Comparison of ENCODE assay signal across 27 mouse cellular contexts in the genomic region with DNA sequence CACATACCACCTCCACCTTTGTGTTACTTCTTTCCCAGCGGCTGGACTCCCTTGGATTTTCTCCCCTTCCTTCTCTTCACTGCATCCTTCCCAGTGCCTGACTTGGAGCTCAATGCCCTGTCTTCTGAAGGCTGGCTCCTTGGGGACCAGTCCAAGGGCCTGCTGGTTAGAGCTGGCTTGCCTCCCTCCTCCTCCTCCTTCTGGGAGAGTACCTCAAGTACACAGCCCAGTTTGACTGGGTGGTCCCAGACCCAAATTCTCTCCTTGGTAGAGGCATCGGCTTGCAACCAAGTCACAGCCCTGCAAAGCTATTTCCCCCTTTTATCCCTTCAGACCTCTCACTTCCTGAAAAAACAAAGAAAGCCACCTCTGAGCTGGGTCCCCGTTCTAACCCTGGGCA. TPM values are rescaled to one million over a fixed set of nuclear protein-coding genes. Genes with fewer than 3 reads are reported as not detected.
DNase-seq lines count a peak whose midpoint lies in the region; ATAC-seq and TF ChIP-seq lines count a peak whose summit lies in the region.
"Had no signal": no experiment of that assay in that cellular context is flagged by ENCODE, and none has a peak within 500 bp of the region (broad histone marks: within the 10 kb centered on the region; RNA-seq: fewer than 3 reads in every experiment).

No protein-coding gene starts in this region.

- no peak for TF ChIP-seq CTCF in forebrain, postnatal 0 days (IDR thresholded peaks at IDR 0.05; ENCODE audit: low read depth)
- TF ChIP-seq CTCF in hindbrain, postnatal 0 days (IDR thresholded peaks at IDR 0.05; ENCODE audit: low read depth) = no peak

- no peaks in the 10 kb centered on the region for H3K9me3 ChIP-seq in forebrain, postnatal 0 days (ENCODE audit: low read length)
- H3K9me3 ChIP-seq in forebrain, embryonic 16.5 days (ENCODE audit: control insufficient read depth, low read length) = no peaks in the 10 kb centered on the region
- peaks cover 19% of the 10 kb centered on the region; the same call in 1 of the 2 replicates for H3K9me3 ChIP-seq in hindbrain, embryonic 10.5 days
- no peaks in the 10 kb centered on the region for H3K9me3 ChIP-seq in hindbrain, embryonic 11.5 days (ENCODE audit: control insufficient read depth, low read length)
- H3K9me3 ChIP-seq in embryonic facial prominence, embryonic 10.5 days = peaks cover 11% of the 10 kb centered on the region; the same call in 1 of the 2 replicates
- H3K9me3 ChIP-seq in hindbrain, postnatal 0 days (ENCODE audit: low read length) = no peaks in the 10 kb centered on the region
- H3K9me3 ChIP-seq in kidney, embryonic 14.5 days (ENCODE audit: control insufficient read depth, low read length) = no peaks in the 10 kb centered on the region
- H3K9me3 ChIP-seq: G1E; heart, embryonic 15.5 days; lung, embryonic 15.5 days had no signal

- ATAC-seq in forebrain, postnatal 0 days = 0 out of 2 replicates have a peak, but pooled peaks have one; percentile 38
- ATAC-seq in forebrain, embryonic 16.5 days = no peak
- ATAC-seq in hindbrain, embryonic 11.5 days (ENCODE audit: low FRiP score) = no peak
- no peak for ATAC-seq in hindbrain, postnatal 0 days
- ATAC-seq in kidney, embryonic 14.5 days (ENCODE audit: low FRiP score, low TSS enrichment) = no peak
- ATAC-seq: inflammation-experienced regulatory T-cells, adult 6 months had no signal

- no peaks in the 10 kb centered on the region for H3K36me3 ChIP-seq in forebrain, postnatal 0 days (ENCODE audit: insufficient read depth)
- H3K36me3 ChIP-seq in forebrain, embryonic 16.5 days (ENCODE audit: control insufficient read depth, insufficient read depth) = 0 out of 2 replicates have a peak, but pooled peaks cover 3% of the 10 kb centered on the region
- peaks cover 46% of the 10 kb centered on the region for H3K36me3 ChIP-seq in hindbrain, embryonic 10.5 days
- H3K36me3 ChIP-seq in hindbrain, embryonic 11.5 days (ENCODE audit: control insufficient read depth, insufficient read depth, low read length) = no peaks in the 10 kb centered on the region
- H3K36me3 ChIP-seq in embryonic facial prominence, embryonic 10.5 days (replicated peaks) = peaks cover 21% of the 10 kb centered on the region
- H3K36me3 ChIP-seq in hindbrain, postnatal 0 days (ENCODE audit: insufficient read depth, low read length) = no peaks in the 10 kb centered on the region
- no peaks in the 10 kb centered on the region for H3K36me3 ChIP-seq in kidney, embryonic 14.5 days (ENCODE audit: control insufficient read depth, insufficient read depth, low read length)
- H3K36me3 ChIP-seq: G1E; heart, embryonic 15.5 days; lung, embryonic 15.5 days had no signal

- H3K4me3 ChIP-seq in forebrain, postnatal 0 days (ENCODE audit: low read depth, low read length) = no peak overlapping the region
- H3K4me3 ChIP-seq in forebrain, embryonic 16.5 days (replicated peaks; ENCODE audit: low read length) = no peak overlapping the region
- no peak overlapping the region for H3K4me3 ChIP-seq in hindbrain, embryonic 10.5 days
- no peak overlapping the region for H3K4me3 ChIP-seq in hindbrain, embryonic 11.5 days (ENCODE audit: low read depth, low read length)
- H3K4me3 ChIP-seq in embryonic facial prominence, embryonic 10.5 days = no peak overlapping the region
- H3K4me3 ChIP-seq in hindbrain, postnatal 0 days (ENCODE audit: low read length) = no peak overlapping the region
- no peak overlapping the region for H3K4me3 ChIP-seq in kidney, embryonic 14.5 days (ENCODE audit: low read length)
- H3K4me3 ChIP-seq: forebrain, embryonic 12.5 days; heart, embryonic 15.5 days; lung, embryonic 15.5 days; neural tube, embryonic 13.5 days had no signal

- H3K4me1 ChIP-seq in forebrain, postnatal 0 days (ENCODE audit: insufficient read depth) = no peaks in the 10 kb centered on the region
- H3K4me1 ChIP-seq in forebrain, embryonic 16.5 days (replicated peaks; ENCODE audit: control insufficient read depth, insufficient read depth, low read length) = peaks cover 9% of the 10 kb centered on the region
- H3K4me1 ChIP-seq in hindbrain, embryonic 10.5 days (replicated peaks) = peaks cover 39% of the 10 kb centered on the region
- H3K4me1 ChIP-seq in hindbrain, embryonic 11.5 days (replicated peaks; ENCODE audit: control insufficient read depth, insufficient read depth, low read length) = no peaks in the 10 kb centered on the region
- peaks cover 18% of the 10 kb centered on the region for H3K4me1 ChIP-seq in embryonic facial prominence, embryonic 10.5 days
- H3K4me1 ChIP-seq in hindbrain, postnatal 0 days (ENCODE audit: insufficient read depth, low read length) = 0 out of 2 replicates have a peak, but pooled peaks cover under 1% of the 10 kb centered on the region
- 0 out of 2 replicates have a peak, but pooled peaks cover 3% of the 10 kb centered on the region for H3K4me1 ChIP-seq in kidney, embryonic 14.5 days (ENCODE audit: control insufficient read depth, insufficient read depth, low read length)

- no peak overlapping the region for H3K4me2 ChIP-seq in forebrain, postnatal 0 days (ENCODE audit: low read depth)
- H3K4me2 ChIP-seq in forebrain, embryonic 16.5 days (ENCODE audit: low read length) = no peak overlapping the region
- no peak overlapping the region for H3K4me2 ChIP-seq in hindbrain, embryonic 11.5 days (replicated peaks; ENCODE audit: low read depth, low read length)
- no peak overlapping the region for H3K4me2 ChIP-seq in hindbrain, postnatal 0 days (ENCODE audit: low read depth, low read length)
- no peak overlapping the region for H3K4me2 ChIP-seq in kidney, embryonic 14.5 days (replicated peaks; ENCODE audit: low read depth, low read length)
- H3K4me2 ChIP-seq: forebrain, embryonic 12.5 days; heart, embryonic 15.5 days; lung, embryonic 15.5 days; midbrain, embryonic 11.5 days; neural tube, embryonic 13.5 days had no signal

- H3K27ac ChIP-seq in forebrain, postnatal 0 days (ENCODE audit: low read depth, low read length) = no peak overlapping the region
- no peak overlapping the region for H3K27ac ChIP-seq in forebrain, embryonic 16.5 days (ENCODE audit: low read length)
- peak overlapping the region; percentile 75 for H3K27ac ChIP-seq in hindbrain, embryonic 10.5 days
- no peak overlapping the region for H3K27ac ChIP-seq in hindbrain, embryonic 11.5 days (ENCODE audit: low read depth, low read length)
- H3K27ac ChIP-seq in embryonic facial prominence, embryonic 10.5 days (replicated peaks) = peak overlapping the region; percentile 75
- peak overlapping the region; percentile 41; the same call in 1 of the 2 replicates for H3K27ac ChIP-seq in hindbrain, postnatal 0 days
- H3K27ac ChIP-seq in kidney, embryonic 14.5 days (ENCODE audit: low read depth, low read length) = no peak overlapping the region
- H3K27ac ChIP-seq: forebrain, embryonic 12.5 days; heart, embryonic 15.5 days; liver, embryonic 14.5 days; lung, embryonic 15.5 days; macrophage; neural tube, embryonic 13.5 days had no signal

- WGBS in forebrain, postnatal 0 days = 60% methylated on average over 3 of the region's 3 CpGs
- 68% methylated on average over 3 of the region's 3 CpGs for WGBS in forebrain, embryonic 16.5 days
- 69% methylated on average over 3 of the region's 3 CpGs for WGBS in hindbrain, embryonic 10.5 days
- 78% methylated on average over 3 of the region's 3 CpGs for WGBS in hindbrain, embryonic 11.5 days
- WGBS in embryonic facial prominence, embryonic 10.5 days = 72% methylated on average over 3 of the region's 3 CpGs
- WGBS in hindbrain, postnatal 0 days = 63% methylated on average over 3 of the region's 3 CpGs
- WGBS in kidney, embryonic 14.5 days = 58% methylated on average over 3 of the region's 3 CpGs

- no peak for DNase-seq in forebrain, postnatal 0 days
- DNase-seq in hindbrain, embryonic 10.5 days (ENCODE audit: low spot score) = no peak
- DNase-seq in hindbrain, embryonic 11.5 days (ENCODE audit: low spot score) = no peak
- no peak for DNase-seq in embryonic facial prominence, embryonic 10.5 days (ENCODE audit: low spot score)
- no peak for DNase-seq in hindbrain, postnatal 0 days (ENCODE audit: low spot score)
- DNase-seq in spleen, adult 12 weeks (ENCODE audit: low spot score) = no peak
- DNase-seq: adrenal gland, postnatal 25 days; cerebellum, adult 11-12 months; cerebellum, postnatal 36 days; kidney, adult 8-10 months; kidney, postnatal 25 days; right cerebral cortex, postnatal 14 days; thymus, adult 18-20 months; thymus, postnatal 4 days had no signal

- H3K9ac ChIP-seq in forebrain, postnatal 0 days = no peak overlapping the region
- no peak overlapping the region for H3K9ac ChIP-seq in forebrain, embryonic 16.5 days (replicated peaks; ENCODE audit: low read depth, low read length)
- H3K9ac ChIP-seq in hindbrain, embryonic 11.5 days (ENCODE audit: low read depth, low read length) = no peak overlapping the region
- no peak overlapping the region for H3K9ac ChIP-seq in hindbrain, postnatal 0 days (replicated peaks; ENCODE audit: low read length)
- H3K9ac ChIP-seq in kidney, embryonic 14.5 days (ENCODE audit: low read depth, low read length) = no peak overlapping the region
- H3K9ac ChIP-seq: forebrain, embryonic 12.5 days; heart, embryonic 15.5 days; liver, embryonic 14.5 days; lung, embryonic 15.5 days; neural tube, embryonic 13.5 days had no signal

- no peaks in the 10 kb centered on the region for H3K27me3 ChIP-seq in forebrain, postnatal 0 days (ENCODE audit: insufficient read depth, low read length)
- H3K27me3 ChIP-seq in forebrain, embryonic 16.5 days (replicated peaks; ENCODE audit: control insufficient read depth, insufficient read depth, low read length) = no peaks in the 10 kb centered on the region
- no peaks in the 10 kb centered on the region for H3K27me3 ChIP-seq in hindbrain, embryonic 10.5 days (ENCODE audit: insufficient read depth, poor library complexity, severe bottlenecking)
- H3K27me3 ChIP-seq in hindbrain, embryonic 11.5 days (ENCODE audit: control insufficient read depth, insufficient read depth, low read length) = no peaks in the 10 kb centered on the region
- H3K27me3 ChIP-seq in embryonic facial prominence, embryonic 10.5 days (replicated peaks; ENCODE audit: low read depth, poor library complexity, severe bottlenecking) = no peaks in the 10 kb centered on the region
- no peaks in the 10 kb centered on the region for H3K27me3 ChIP-seq in hindbrain, postnatal 0 days (ENCODE audit: insufficient read depth, low read length)
- 0 out of 2 replicates have a peak, but pooled peaks cover 3% of the 10 kb centered on the region for H3K27me3 ChIP-seq in kidney, embryonic 14.5 days (ENCODE audit: control insufficient read depth, insufficient read depth, low read length)
- H3K27me3 ChIP-seq: forebrain, embryonic 12.5 days; lung, embryonic 15.5 days; neural tube, embryonic 13.5 days had no signal

RNA-seq across cellular contexts. Expression of a gene that starts 6.3 kb away (rescaled TPM):
- total RNA-seq in forebrain, postnatal 0 days (2014; rRNA removed) = 10.1 and 10.3 TPM in 2 replicates
- 2.7 and 4.2 TPM in 2 replicates for polyA plus RNA-seq in forebrain, postnatal 0 days (2015; fragmentation: Nextera tagmentation; extraction: Ambion mirVana)
- 8.5 and 9.7 TPM in 2 replicates for polyA plus RNA-seq in forebrain, embryonic 16.5 days (2015; fragmentation: Nextera tagmentation; extraction: Ambion mirVana)
- polyA plus RNA-seq in hindbrain, embryonic 10.5 days (2016; fragmentation: Nextera tagmentation; extraction: Ambion mirVana) = 8.4 and 8.6 TPM in 2 replicates
- polyA plus RNA-seq in hindbrain, embryonic 11.5 days (2014; fragmentation: Nextera tagmentation; extraction: Ambion mirVana) = 9.8 and 10.2 TPM in 2 replicates
- 4.9 and 7.2 TPM in 2 replicates for polyA plus RNA-seq in embryonic facial prominence, embryonic 10.5 days (2016; fragmentation: Nextera tagmentation; extraction: Ambion mirVana)
- total RNA-seq in hindbrain, postnatal 0 days (2014; rRNA removed) = 11.8 and 14.3 TPM in 2 replicates
- polyA plus RNA-seq in hindbrain, postnatal 0 days (2015; fragmentation: Nextera tagmentation; extraction: Ambion mirVana) = 4.9 and 5.3 TPM in 2 replicates
- polyA plus RNA-seq in kidney, embryonic 14.5 days (2014; fragmentation: Nextera tagmentation; extraction: Ambion mirVana) = 1.2 and 2.7 TPM in 2 replicates
- total RNA-seq: G1E had no signal
- polyA plus RNA-seq: G1E; inflammation-experienced regulatory T-cells, adult 6 months; macrophage had no signal

RNA-seq across cellular contexts. Expression of a gene that starts 18.8 kb away (rescaled TPM):
- total RNA-seq in forebrain, postnatal 0 days (2014; rRNA removed) = 0.38 and 0.46 TPM in 2 replicates
- polyA plus RNA-seq in forebrain, postnatal 0 days (2015; fragmentation: Nextera tagmentation; extraction: Ambion mirVana) = 0.05 and 0.19 TPM in 2 replicates
- 0.16 and 0.24 TPM in 2 replicates for polyA plus RNA-seq in forebrain, embryonic 16.5 days (2015; fragmentation: Nextera tagmentation; extraction: Ambion mirVana)
- polyA plus RNA-seq in hindbrain, embryonic 10.5 days (2016; fragmentation: Nextera tagmentation; extraction: Ambion mirVana) = 0.22 and 0.51 TPM in 2 replicates
- 0.08 and 0.20 TPM in 2 replicates for polyA plus RNA-seq in hindbrain, embryonic 11.5 days (2014; fragmentation: Nextera tagmentation; extraction: Ambion mirVana)
- polyA plus RNA-seq in embryonic facial prominence, embryonic 10.5 days (2016; fragmentation: Nextera tagmentation; extraction: Ambion mirVana) = 0.05 TPM in 1 of 2 replicates, not detected in the other
- 0.29 and 0.73 TPM in 2 replicates for total RNA-seq in hindbrain, postnatal 0 days (2014; rRNA removed)
- 0.24 and 0.25 TPM in 2 replicates for polyA plus RNA-seq in hindbrain, postnatal 0 days (2015; fragmentation: Nextera tagmentation; extraction: Ambion mirVana)
- polyA plus RNA-seq in kidney, embryonic 14.5 days (2014; fragmentation: Nextera tagmentation; extraction: Ambion mirVana) = 0.09 TPM in 1 of 2 replicates, not detected in the other
- total RNA-seq: granulocyte monocyte progenitor cell, adult 5-6 weeks had no signal
- polyA plus RNA-seq: G1E; inflammation-experienced regulatory T-cells, adult 6 months; liver, embryonic 14.5 days; macrophage; spleen, adult 2 months had no signal

RNA-seq across cellular contexts. Expression of a gene that starts 45.1 kb away (rescaled TPM):
- 47.6 and 48.3 TPM in 2 replicates for total RNA-seq in forebrain, postnatal 0 days (2014; rRNA removed)
- polyA plus RNA-seq in forebrain, postnatal 0 days (2015; fragmentation: Nextera tagmentation; extraction: Ambion mirVana) = 115 and 134 TPM in 2 replicates
- polyA plus RNA-seq in forebrain, embryonic 16.5 days (2015; fragmentation: Nextera tagmentation; extraction: Ambion mirVana) = 69.3 and 78.2 TPM in 2 replicates
- 122 and 128 TPM in 2 replicates for polyA plus RNA-seq in hindbrain, embryonic 10.5 days (2016; fragmentation: Nextera tagmentation; extraction: Ambion mirVana)
- 103 and 115 TPM in 2 replicates for polyA plus RNA-seq in hindbrain, embryonic 11.5 days (2014; fragmentation: Nextera tagmentation; extraction: Ambion mirVana)
- polyA plus RNA-seq in embryonic facial prominence, embryonic 10.5 days (2016; fragmentation: Nextera tagmentation; extraction: Ambion mirVana) = 128 and 134 TPM in 2 replicates
- total RNA-seq in hindbrain, postnatal 0 days (2014; rRNA removed) = 32.0 and 35.8 TPM in 2 replicates
- 154 and 157 TPM in 2 replicates for polyA plus RNA-seq in hindbrain, postnatal 0 days (2015; fragmentation: Nextera tagmentation; extraction: Ambion mirVana)
- 158 and 169 TPM in 2 replicates for polyA plus RNA-seq in kidney, embryonic 14.5 days (2014; fragmentation: Nextera tagmentation; extraction: Ambion mirVana)

Comparison
In these comparisons a context has a peak if more than half of its experiments do, and no peak if none do; other contexts are left out.
1. H3K27ac ChIP-seq: peak in hindbrain, embryonic 10.5 days (single experiment), embryonic facial prominence, embryonic 10.5 days (single experiment) and hindbrain, postnatal 0 days (single experiment); none in forebrain, postnatal 0 days (single experiment), forebrain, embryonic 16.5 days (single experiment), hindbrain, embryonic 11.5 days (single experiment) and kidney, embryonic 14.5 days (single experiment).